Mouse (Mus musculus) forebrain, embryonic 11.5 days (tissue): ENCODE data around the gene Gm17304. TPM values are rescaled to one million over a fixed set of nuclear protein-coding genes. Genes with fewer than 3 reads are reported as not detected.

Experiments
- ATAC-seq: fragments of 200-750 bp; cut with Nextera tagmentation; replicated peaks from 2 replicates; pipeline ENCODE4 v1.8.0; 2017; ENCODE audit warnings: moderate TSS enrichment; ENCODE audit not compliant: low FRiP score
- DNase-seq: peaks from one replicate; pipeline ENCODE4 v3.0.0-alpha.2; 2017; ENCODE audit warnings: low spot score
- H3K27ac ChIP-seq: fragments of 300-500 bp; sonication (generic); 2 replicates; pipeline ENCODE4 v1.5.1; 2014; ENCODE audit warnings: low read depth, low read length
- H3K27me3 ChIP-seq: fragments of 300-500 bp; sonication (generic); 2 replicates; pipeline ENCODE4 v1.6.1; 2014; ENCODE audit warnings: mild to moderate bottlenecking, low read length, mixed read lengths; ENCODE audit not compliant: control insufficient read depth, insufficient read depth
- H3K36me3 ChIP-seq: fragments of 300-500 bp; sonication (generic); 2 replicates; pipeline ENCODE4 v1.6.1; 2014; ENCODE audit warnings: mild to moderate bottlenecking, low read length, moderate library complexity, mixed read lengths; ENCODE audit not compliant: control insufficient read depth, insufficient read depth
- H3K4me1 ChIP-seq: fragments of 300-500 bp; sonication (generic); replicated peaks from 2 replicates; pipeline ENCODE4 v1.6.1; 2014; ENCODE audit warnings: low read length, mixed read lengths; ENCODE audit not compliant: control insufficient read depth, insufficient read depth
- H3K4me2 ChIP-seq: fragments of 300-500 bp; sonication (generic); 2 replicates; pipeline ENCODE4 v1.6.1; 2014; ENCODE audit warnings: low read depth, mild to moderate bottlenecking, low read length, moderate library complexity, mixed read lengths; ENCODE audit not compliant: severe bottlenecking
- H3K4me3 ChIP-seq: fragments of 300-500 bp; sonication (generic); 2 replicates; pipeline ENCODE4 v1.5.1; 2014; ENCODE audit warnings: low read depth, low read length
- H3K9ac ChIP-seq: fragments of 300-500 bp; sonication (generic); 2 replicates; pipeline ENCODE4 v1.6.1; 2014; ENCODE audit warnings: low read length
- H3K9me3 ChIP-seq: fragments of 300-500 bp; sonication (generic); 2 replicates; pipeline ENCODE4 v1.6.1; 2016; ENCODE audit warnings: low read length, mixed read lengths; ENCODE audit not compliant: control insufficient read depth
- WGBS: fragments of 180-500 bp; shearing (Covaris S2); extraction: QIAGEN DNeasy Blood & Tissue Kit; methylation state at CpG from one replicate; pipeline ENCODE4 v1.1.7; 2014; 5-methylcytosine and 5-hydroxymethylcytosine counted together
- polyA plus RNA-seq: library from polyadenylated mRNA; unstranded; fragments of >200 nt; fragmentation: Nextera tagmentation; extraction: Ambion mirVana; gene quantifications from 2 replicates; pipeline ENCODE4 v1.2.1, GENCODE M21; 2014

Gm17304 gene
- polyA plus RNA-seq, 1 experiment from 2014 or later, result not detected

- Histone ChIP-seq H3K9ac (no peak overlapping the region), H3K4me3 (no peak overlapping the region), H3K27me3 (no peaks in the 10 kb centered on the region), H3K36me3 (peaks cover 2% of the 10 kb centered on the region; the same call in 1 of the 2 replicates), H3K4me1 (no peaks in the 10 kb centered on the region), H3K27ac (no peak overlapping the region), H3K9me3 (no peaks in the 10 kb centered on the region), H3K4me2 (no peak overlapping the region)
- ATAC-seq, result no peak
- 93% methylated on average over 5 of the region's 5 CpGs for WGBS
- DNase-seq, result no peak
These were observed 1.8 kb upstream of the Gm17304 start for GRCm38 (mm10) chr5:106607081-106607480.

- DNase-seq (no peak), ATAC-seq (no peak)
- H3K9ac ChIP-seq, result no peak overlapping the region
- WGBS, result 97% methylated on average over 2 of the region's 2 CpGs
- no peak overlapping the region for H3K4me3 ChIP-seq
- no peak overlapping the region for H3K27ac ChIP-seq
- no peaks in the 10 kb centered on the region for H3K4me1 ChIP-seq
- no peak overlapping the region for H3K4me2 ChIP-seq
- no peaks in the 10 kb centered on the region for H3K27me3 ChIP-seq
- peaks cover 2% of the 10 kb centered on the region; the same call in 1 of the 2 replicates for H3K36me3 ChIP-seq
- no peaks in the 10 kb centered on the region for H3K9me3 ChIP-seq
These were observed 3.3 kb downstream of the Gm17304 start for GRCm38 (mm10) chr5:106612151-106612550.

DNA sequence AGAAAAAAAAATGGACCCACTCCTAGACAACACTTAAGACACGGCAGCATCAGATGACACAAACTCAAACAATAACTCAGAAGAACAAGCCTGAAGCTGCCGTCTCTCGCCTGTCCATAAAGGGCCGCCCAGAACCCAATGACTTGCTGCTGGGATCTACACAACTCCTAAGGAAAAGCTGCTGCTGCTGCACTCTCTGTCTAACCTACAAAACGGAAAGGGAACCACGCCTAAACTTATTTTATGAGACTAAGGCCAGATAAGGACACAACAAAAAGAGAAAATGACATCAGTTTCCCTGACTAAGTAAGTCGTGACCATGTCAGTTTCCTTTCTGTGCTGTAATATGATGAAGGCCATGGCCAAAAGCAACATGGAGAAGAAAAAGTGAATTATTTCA lies 5.7 kb downstream of the Gm17304 start:
- Histone ChIP-seq H3K9ac (no peak overlapping the region), H3K27me3 (no peaks in the 10 kb centered on the region), H3K4me1 (no peaks in the 10 kb centered on the region), H3K4me3 (no peak overlapping the region), H3K36me3 (peaks cover 2% of the 10 kb centered on the region; the same call in 1 of the 2 replicates), H3K9me3 (no peaks in the 10 kb centered on the region), H3K4me2 (no peak overlapping the region), H3K27ac (no peak overlapping the region)
- WGBS, result 91% methylated on average over 7 of the region's 7 CpGs
- DNase-seq, result no peak
- no peak for ATAC-seq

DNA sequence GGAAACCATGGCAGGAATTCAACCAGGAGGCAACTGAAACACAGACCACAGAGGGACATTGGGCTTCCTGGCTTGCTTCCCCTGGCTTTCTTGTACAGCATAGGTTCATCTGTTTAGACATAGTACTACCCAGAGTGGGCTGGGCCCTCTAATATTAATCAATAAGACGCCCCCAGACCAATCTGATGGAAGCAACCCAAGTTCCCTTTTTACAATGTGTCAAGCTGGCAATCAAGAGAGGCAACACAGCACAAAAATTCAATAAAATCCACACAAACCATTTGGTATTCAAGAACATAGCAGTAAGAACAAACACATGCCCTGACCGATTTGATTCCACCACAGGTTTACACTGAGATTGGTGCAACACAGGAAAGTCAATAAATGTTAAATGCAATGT lies 6.1 kb downstream of the Gm17304 start:
- Histone ChIP-seq H3K4me1 (no peaks in the 10 kb centered on the region), H3K36me3 (peaks cover 2% of the 10 kb centered on the region; the same call in 1 of the 2 replicates), H3K9ac (no peak overlapping the region), H3K4me3 (no peak overlapping the region), H3K9me3 (no peaks in the 10 kb centered on the region), H3K4me2 (no peak overlapping the region), H3K27ac (no peak overlapping the region), H3K27me3 (no peaks in the 10 kb centered on the region)
- ATAC-seq, result no peak
- WGBS, result 91% methylated on average over 2 of the region's 2 CpGs
- no peak for DNase-seq

GRCm38 (mm10) chr5:106620446-106620845 lies 11.5 kb downstream of the Gm17304 start:
- no peak overlapping the region for H3K4me2 ChIP-seq
- no peak overlapping the region for H3K9ac ChIP-seq
- ATAC-seq, result no peak
- no peak overlapping the region for H3K27ac ChIP-seq
- H3K4me1 ChIP-seq, result no peaks in the 10 kb centered on the region
- 94% methylated on average over 6 of the region's 6 CpGs for WGBS
- H3K36me3 ChIP-seq, result no peaks in the 10 kb centered on the region; the same call in 1 of the 2 replicates
- no peaks in the 10 kb centered on the region for H3K27me3 ChIP-seq
- no peak for DNase-seq
- H3K9me3 ChIP-seq, result no peaks in the 10 kb centered on the region
- no peak overlapping the region for H3K4me3 ChIP-seq

DNA sequence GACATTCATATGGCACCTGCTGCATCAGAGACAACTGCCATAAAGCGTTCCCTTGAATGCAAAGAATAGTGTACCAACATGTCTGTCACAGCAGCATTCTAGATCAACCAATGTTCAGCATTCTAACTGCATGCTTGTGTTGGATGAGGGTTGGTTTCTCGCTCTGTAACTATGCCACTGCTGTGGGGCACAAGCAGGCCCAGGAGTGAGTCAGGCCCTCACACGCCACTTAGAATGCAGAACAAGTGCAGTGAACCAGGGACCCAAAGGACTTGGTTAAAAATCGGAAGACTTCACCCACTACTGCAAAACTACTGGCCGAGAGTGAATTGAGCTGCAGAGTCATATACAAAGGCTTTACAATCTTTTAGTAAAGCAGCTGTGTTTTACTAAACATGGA lies 13.3 kb downstream of the Gm17304 start:
- Histone ChIP-seq H3K9me3 (no peaks in the 10 kb centered on the region), H3K36me3 (no peaks in the 10 kb centered on the region; the same call in 1 of the 2 replicates), H3K4me3 (no peak overlapping the region), H3K4me1 (no peaks in the 10 kb centered on the region), H3K27me3 (no peaks in the 10 kb centered on the region), H3K9ac (no peak overlapping the region), H3K4me2 (no peak overlapping the region), H3K27ac (no peak overlapping the region)
- no peak for ATAC-seq
- WGBS, result 94% methylated on average over 5 of the region's 5 CpGs
- no peak for DNase-seq

DNA sequence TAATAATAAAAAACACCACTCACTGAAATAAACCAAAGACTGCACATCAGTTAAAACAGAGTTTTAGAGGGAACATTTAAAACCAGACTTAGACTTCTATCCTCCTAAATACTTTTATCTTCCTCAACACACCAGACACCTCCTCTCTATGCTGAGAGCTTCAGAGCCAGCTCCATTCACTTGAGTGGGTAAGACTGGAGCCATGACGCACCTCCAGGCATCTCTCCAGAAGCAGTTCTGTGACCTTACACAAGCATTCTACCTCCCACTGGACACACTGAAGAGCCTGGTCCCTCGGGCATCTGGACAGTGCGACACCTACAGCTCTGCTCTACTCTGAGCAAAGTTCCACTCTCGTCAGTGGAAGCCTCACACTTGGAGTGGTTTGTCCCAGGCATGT lies 14.4 kb downstream of the Gm17304 start:
- Histone ChIP-seq H3K4me1 (no peaks in the 10 kb centered on the region), H3K9me3 (no peaks in the 10 kb centered on the region), H3K27ac (no peak overlapping the region), H3K27me3 (no peaks in the 10 kb centered on the region), H3K36me3 (no peaks in the 10 kb centered on the region; the same call in 1 of the 2 replicates), H3K9ac (no peak overlapping the region), H3K4me3 (no peak overlapping the region), H3K4me2 (no peak overlapping the region)
- no peak for ATAC-seq
- WGBS, result 89% methylated on average over 4 of the region's 4 CpGs
- DNase-seq, result no peak

GRCm38 (mm10) chr5:106628369-106629149 lies 19.7 kb downstream of the Gm17304 start:
- Histone ChIP-seq H3K9ac (no peak overlapping the region), H3K9me3 (no peaks in the 10 kb centered on the region), H3K27ac (no peak overlapping the region), H3K27me3 (no peaks in the 10 kb centered on the region), H3K4me1 (no peaks in the 10 kb centered on the region), H3K4me2 (no peak overlapping the region), H3K36me3 (no peaks in the 10 kb centered on the region; the same call in 1 of the 2 replicates), H3K4me3 (no peak overlapping the region)
- ATAC-seq (no peak), DNase-seq (no peak)
- 88% methylated on average over 8 of the region's 8 CpGs for WGBS
